Mouse (Mus musculus) midbrain, embryonic 11.5 days (tissue): ENCODE data around the gene Asgr1. TPM values are rescaled to one million over a fixed set of nuclear protein-coding genes. Genes with fewer than 3 reads are reported as not detected.

Source experiments
- ATAC-seq: fragments of 200-750 bp; cut with Nextera tagmentation; 2 replicates; pipeline ENCODE4 v1.8.0; 2017; ENCODE audit warnings: moderate TSS enrichment, moderate library complexity; ENCODE audit not compliant: low FRiP score
- DNase-seq: peaks from one replicate; pipeline ENCODE4 v3.0.0; 2015; ENCODE audit warnings: low spot score; ENCODE audit errors: missing footprints
- H3K27ac ChIP-seq: fragments of 300-500 bp; sonication (generic); 2 replicates; pipeline ENCODE4 v1.5.1; 2014; ENCODE audit warnings: low read depth, low read length
- H3K27me3 ChIP-seq: fragments of 300-500 bp; sonication (generic); 2 replicates; pipeline ENCODE4 v1.6.1; 2014; ENCODE audit warnings: mild to moderate bottlenecking, low read length, moderate library complexity, mixed read lengths; ENCODE audit not compliant: control insufficient read depth, insufficient read depth
- H3K36me3 ChIP-seq: fragments of 300-500 bp; sonication (generic); 2 replicates; pipeline ENCODE4 v1.6.1; 2014; ENCODE audit warnings: mild to moderate bottlenecking, low read length, moderate library complexity, mixed read lengths; ENCODE audit not compliant: control insufficient read depth, insufficient read depth
- H3K4me1 ChIP-seq: fragments of 300-500 bp; sonication (generic); 2 replicates; pipeline ENCODE4 v1.6.1; 2014; ENCODE audit warnings: low read length; ENCODE audit not compliant: control insufficient read depth, insufficient read depth
- H3K4me2 ChIP-seq: fragments of 300-500 bp; sonication (generic); 2 replicates; pipeline ENCODE4 v1.6.1; 2014; ENCODE audit warnings: mild to moderate bottlenecking, moderate library complexity
- H3K4me3 ChIP-seq: fragments of 300-500 bp; sonication (generic); 2 replicates; pipeline ENCODE4 v1.5.1; 2014; ENCODE audit warnings: low read depth, low read length
- H3K9ac ChIP-seq: fragments of 300-500 bp; sonication (generic); 2 replicates; pipeline ENCODE4 v1.6.1; 2014; ENCODE audit warnings: low read length
- H3K9me3 ChIP-seq: fragments of 300-500 bp; sonication (generic); 2 replicates; pipeline ENCODE4 v1.6.1; 2016; ENCODE audit warnings: low read length; ENCODE audit not compliant: control insufficient read depth
- WGBS: fragments of 180-500 bp; shearing (Covaris S2); extraction: QIAGEN DNeasy Blood & Tissue Kit; methylation state at CpG from one replicate; pipeline ENCODE4 v1.1.7; 2014; 5-methylcytosine and 5-hydroxymethylcytosine counted together
- polyA plus RNA-seq: library from polyadenylated mRNA; unstranded; fragments of >200 nt; fragmentation: Nextera tagmentation; extraction: Ambion mirVana; gene quantifications from 2 replicates; pipeline ENCODE4 v1.2.1, GENCODE M21; 2014

Asgr1 gene
- polyA plus RNA-seq, 1 experiment from 2014 or later, result 0.23 TPM

- 92% methylated on average over 28 of the region's 28 CpGs for WGBS
- H3K27ac ChIP-seq, result peak overlapping the region; percentile 95
- H3K27me3 ChIP-seq, result no peaks in the 10 kb centered on the region
- DNase-seq (no peak), ATAC-seq (no peak)
- H3K9ac ChIP-seq, result peak overlapping the region; percentile 59; the same call in 1 of the 2 replicates
- no peaks in the 10 kb centered on the region for H3K9me3 ChIP-seq
- peak overlapping the region; percentile 31 for H3K4me3 ChIP-seq
- peaks cover 37% of the 10 kb centered on the region for H3K4me1 ChIP-seq
- peak overlapping the region; percentile 69 for H3K4me2 ChIP-seq
- peaks cover 12% of the 10 kb centered on the region for H3K36me3 ChIP-seq
Observed at GRCm38 (mm10) chr11:70030651-70031320, 23.1 kb upstream of the Asgr1 start.

GRCm38 (mm10) chr11:70031321-70031670, 22.6 kb upstream of the Asgr1 start:
- WGBS, result 98% methylated on average over 11 of the region's 11 CpGs
- H3K4me1 ChIP-seq, result peaks cover 32% of the 10 kb centered on the region
- no peak overlapping the region for H3K4me3 ChIP-seq
- no peaks in the 10 kb centered on the region for H3K9me3 ChIP-seq
- ATAC-seq (no peak), DNase-seq (no peak)
- no peak overlapping the region for H3K9ac ChIP-seq
- no peak overlapping the region for H3K27ac ChIP-seq
- H3K4me2 ChIP-seq, result no peak overlapping the region
- H3K27me3 ChIP-seq, result no peaks in the 10 kb centered on the region
- H3K36me3 ChIP-seq, result peaks cover 12% of the 10 kb centered on the region

- H3K27ac ChIP-seq, result no peak overlapping the region
- H3K9ac ChIP-seq, result no peak overlapping the region
- ATAC-seq (no peak), DNase-seq (no peak)
- WGBS, result 85% methylated on average over 7 of the region's 7 CpGs
- no peaks in the 10 kb centered on the region for H3K27me3 ChIP-seq
- no peak overlapping the region for H3K4me3 ChIP-seq
- H3K4me1 ChIP-seq, result no peaks in the 10 kb centered on the region
- H3K9me3 ChIP-seq, result no peaks in the 10 kb centered on the region
- H3K4me2 ChIP-seq, result no peak overlapping the region
- H3K36me3 ChIP-seq, result peaks cover 8% of the 10 kb centered on the region
Observed at GRCm38 (mm10) chr11:70038174-70038573, 15.7 kb upstream of the Asgr1 start.

GRCm38 (mm10) chr11:70039631-70040030, 14.3 kb upstream of the Asgr1 start:
- no peaks in the 10 kb centered on the region for H3K4me1 ChIP-seq
- ATAC-seq (no peak), DNase-seq (peak; percentile 78)
- H3K9me3 ChIP-seq, result no peaks in the 10 kb centered on the region
- no peaks in the 10 kb centered on the region for H3K27me3 ChIP-seq
- H3K36me3 ChIP-seq, result peaks cover 9% of the 10 kb centered on the region
- no peak overlapping the region for H3K27ac ChIP-seq
- 92% methylated on average over 10 of the region's 10 CpGs for WGBS
- no peak overlapping the region for H3K9ac ChIP-seq
- H3K4me3 ChIP-seq, result no peak overlapping the region
- no peak overlapping the region for H3K4me2 ChIP-seq

GRCm38 (mm10) chr11:70040184-70040583, 13.7 kb upstream of the Asgr1 start:
- no peak for ATAC-seq
- H3K4me2 ChIP-seq, result no peak overlapping the region
- H3K4me3 ChIP-seq, result no peak overlapping the region
- peaks cover 11% of the 10 kb centered on the region for H3K36me3 ChIP-seq
- WGBS, result 93% methylated on average over 7 of the region's 7 CpGs
- H3K27ac ChIP-seq, result no peak overlapping the region
- no peaks in the 10 kb centered on the region for H3K9me3 ChIP-seq
- DNase-seq, result peak; percentile 31
- H3K9ac ChIP-seq, result no peak overlapping the region
- H3K4me1 ChIP-seq, result no peaks in the 10 kb centered on the region; the same call in 1 of the 2 replicates
- no peaks in the 10 kb centered on the region for H3K27me3 ChIP-seq

DNA sequence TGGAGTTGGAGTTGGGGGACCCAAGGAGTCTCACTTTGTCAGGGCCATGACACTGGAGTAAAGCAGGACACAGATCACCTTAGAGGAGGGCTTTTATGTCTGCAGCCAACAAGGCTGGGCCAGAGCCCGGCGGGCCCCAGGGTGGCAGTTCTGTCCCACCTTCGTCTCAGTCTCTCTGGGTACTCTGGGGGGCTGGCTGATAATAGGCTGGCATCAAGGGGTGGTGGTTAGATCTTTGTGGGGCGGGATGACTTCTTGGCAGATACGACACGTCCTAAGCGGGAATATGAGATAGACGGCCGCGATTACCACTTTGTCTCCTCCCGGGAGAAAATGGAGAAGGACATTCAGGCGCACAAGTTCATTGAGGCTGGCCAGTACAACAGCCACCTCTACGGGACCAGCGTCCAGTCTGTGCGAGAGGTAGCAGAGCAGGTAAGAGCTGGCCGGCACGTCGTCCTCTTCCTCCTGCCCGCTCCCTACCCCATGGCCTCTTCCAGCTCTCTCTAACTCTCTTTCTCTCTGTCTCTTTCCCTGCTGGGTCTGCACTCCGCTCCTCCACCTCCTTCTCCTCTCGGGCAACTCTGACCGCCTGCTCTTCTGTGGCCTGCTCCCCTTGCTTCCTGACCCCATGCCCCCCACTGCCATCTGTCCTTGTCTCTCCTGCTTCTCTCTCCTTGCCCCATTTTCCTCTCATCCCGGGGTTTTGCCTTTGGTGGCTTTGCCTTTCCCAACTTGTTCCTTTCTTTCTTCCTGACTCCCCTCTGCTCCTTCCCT, 11.4 kb upstream of the Asgr1 start:
- H3K27me3 ChIP-seq, result no peaks in the 10 kb centered on the region
- H3K9ac ChIP-seq, result no peak overlapping the region
- peaks cover 11% of the 10 kb centered on the region for H3K36me3 ChIP-seq
- 88% methylated on average over 23 of the region's 23 CpGs for WGBS
- H3K4me2 ChIP-seq, result no peak overlapping the region
- H3K4me1 ChIP-seq, result no peaks in the 10 kb centered on the region; the same call in 1 of the 2 replicates
- no peak overlapping the region for H3K27ac ChIP-seq
- peak; percentile 70 for DNase-seq
- no peaks in the 10 kb centered on the region for H3K9me3 ChIP-seq
- H3K4me3 ChIP-seq, result no peak overlapping the region
- ATAC-seq, result no peak

GRCm38 (mm10) chr11:70043665-70044064, 10.2 kb upstream of the Asgr1 start:
- Histone ChIP-seq H3K27ac (no peak overlapping the region), H3K9me3 (no peaks in the 10 kb centered on the region), H3K36me3 (peaks cover 11% of the 10 kb centered on the region), H3K4me3 (no peak overlapping the region), H3K9ac (no peak overlapping the region), H3K4me2 (no peak overlapping the region), H3K27me3 (no peaks in the 10 kb centered on the region), H3K4me1 (no peaks in the 10 kb centered on the region; the same call in 1 of the 2 replicates)
- WGBS, result 89% methylated on average over 7 of the region's 7 CpGs
- ATAC-seq, result no peak
- DNase-seq, result no peak

DNA sequence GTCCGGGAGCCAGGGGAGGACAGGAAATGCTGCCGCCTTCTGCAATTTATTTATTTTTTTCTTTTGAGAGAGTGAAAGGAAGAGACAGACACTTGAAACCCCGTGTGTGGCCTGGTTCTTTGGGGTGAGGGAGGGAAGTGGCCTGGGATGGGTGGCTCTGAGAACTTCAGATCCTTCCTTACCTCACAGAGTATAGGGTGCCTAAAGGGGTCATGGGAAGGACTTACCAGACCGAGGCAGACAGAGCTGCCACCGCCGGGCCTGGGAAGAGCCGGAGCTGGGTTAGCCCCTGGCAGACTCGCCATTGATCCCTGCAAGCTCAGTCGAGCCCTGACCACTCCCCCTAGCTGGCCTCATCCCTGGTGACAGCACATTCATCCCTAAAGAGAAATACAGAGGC, 8.4 kb upstream of the Asgr1 start:
- H3K4me2 ChIP-seq, result no peak overlapping the region

DNA sequence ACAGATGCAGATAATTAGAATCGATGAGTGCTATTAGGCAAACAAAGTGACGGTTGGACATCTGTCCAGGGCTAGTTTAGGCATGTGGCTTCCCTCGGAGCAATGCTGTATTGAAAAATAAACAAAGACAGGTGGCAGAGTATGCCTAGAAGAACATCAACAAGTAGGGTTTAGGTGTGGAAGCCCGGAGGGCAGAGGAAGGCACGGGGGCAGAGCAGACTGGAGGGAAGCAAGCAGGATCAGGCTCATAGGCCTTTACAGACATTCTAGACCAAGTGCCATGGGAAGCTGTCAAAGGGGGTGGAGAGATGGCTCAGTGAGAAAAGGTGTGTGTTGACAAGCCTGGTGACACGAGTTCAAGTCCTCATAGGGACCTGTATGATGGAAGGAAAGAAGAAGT, 4.5 kb upstream of the Asgr1 start:
- H3K9ac ChIP-seq, result no peak overlapping the region
- H3K36me3 ChIP-seq, result 0 out of 2 replicates have a peak, but pooled peaks cover 3% of the 10 kb centered on the region
- no peak overlapping the region for H3K4me2 ChIP-seq
- no peak overlapping the region for H3K27ac ChIP-seq
- H3K4me3 ChIP-seq, result no peak overlapping the region
- 75% methylated on average over 6 of the region's 6 CpGs for WGBS
- no peaks in the 10 kb centered on the region for H3K9me3 ChIP-seq
- DNase-seq (peak; percentile 79), ATAC-seq (no peak)
- H3K4me1 ChIP-seq, result no peaks in the 10 kb centered on the region; the same call in 1 of the 2 replicates
- H3K27me3 ChIP-seq, result no peaks in the 10 kb centered on the region

More for the DNA sequence above, 8.4 kb upstream of the Asgr1 start:
- no peak overlapping the region for H3K4me3 ChIP-seq
- no peaks in the 10 kb centered on the region; the same call in 1 of the 2 replicates for H3K4me1 ChIP-seq
- no peak overlapping the region for H3K9ac ChIP-seq
- H3K9me3 ChIP-seq, result no peaks in the 10 kb centered on the region
- ATAC-seq (no peak), DNase-seq (no peak)
- H3K27ac ChIP-seq, result no peak overlapping the region
- WGBS, result 34% methylated on average over 9 of the region's 9 CpGs
- H3K36me3 ChIP-seq, result peaks cover 7% of the 10 kb centered on the region
- no peaks in the 10 kb centered on the region for H3K27me3 ChIP-seq
